Mouse (Mus musculus) midbrain, postnatal 0 days (tissue): Measurements from ENCODE around the gene Nubp1. TPM values are rescaled to one million over a fixed set of nuclear protein-coding genes. Genes with fewer than 3 reads are reported as not detected.

ENCODE experiments used
- ATAC-seq: fragments of 200-750 bp; cut with Nextera tagmentation; 2 replicates; pipeline ENCODE4 v1.8.0; 2017; ENCODE audit warnings: moderate number of reproducible peaks, mild to moderate bottlenecking, moderate TSS enrichment, moderate library complexity; ENCODE audit not compliant: low FRiP score
- DNase-seq: peaks from one replicate; pipeline ENCODE4 v3.0.0-alpha.2; 2015; ENCODE audit warnings: low spot score
- H3K27ac ChIP-seq: fragments of 300-500 bp; sonication (generic); 2 replicates; pipeline ENCODE4 v1.5.1; 2014; ENCODE audit warnings: low read depth, mild to moderate bottlenecking, low read length, mixed read lengths
- H3K27me3 ChIP-seq: fragments of 300-500 bp; sonication (generic); 2 replicates; pipeline ENCODE4 v1.6.1; 2014; ENCODE audit warnings: low read length, control low read depth, mixed read lengths; ENCODE audit not compliant: insufficient read depth
- H3K36me3 ChIP-seq: fragments of 300-500 bp; sonication (generic); 2 replicates; pipeline ENCODE4 v1.6.1; 2014; ENCODE audit warnings: low read length, control low read depth, mixed read lengths; ENCODE audit not compliant: insufficient read depth
- H3K4me1 ChIP-seq: fragments of 300-500 bp; sonication (generic); 2 replicates; pipeline ENCODE4 v1.6.1; 2014; ENCODE audit warnings: mild to moderate bottlenecking, control low read depth, antibody characterized with exemption, low read length, mixed read lengths; ENCODE audit not compliant: insufficient read depth
- H3K4me2 ChIP-seq: fragments of 300-500 bp; sonication (generic); 2 replicates; pipeline ENCODE4 v1.6.1; 2014; ENCODE audit warnings: low read depth, mild to moderate bottlenecking, low read length, mixed read lengths; ENCODE audit not compliant: poor library complexity, severe bottlenecking
- H3K4me3 ChIP-seq: fragments of 300-500 bp; sonication (generic); 2 replicates; pipeline ENCODE4 v1.5.1; 2014; ENCODE audit warnings: low read depth, mild to moderate bottlenecking, low read length, moderate library complexity
- H3K9ac ChIP-seq: fragments of 300-500 bp; sonication (generic); replicated peaks from 2 replicates; pipeline ENCODE4 v1.6.1; 2014; ENCODE audit warnings: mild to moderate bottlenecking, low read length, moderate library complexity, mixed read lengths; ENCODE audit not compliant: poor library complexity, severe bottlenecking
- H3K9me3 ChIP-seq: fragments of 300-500 bp; sonication (generic); 2 replicates; pipeline ENCODE4 v1.6.1; 2016; ENCODE audit warnings: low read length, control low read depth
- CTCF ChIP-seq: IDR thresholded peaks from 2 replicates; pipeline ENCODE4 v1.5.1; 2016; ENCODE audit warnings: antibody characterized with exemption, mild to moderate bottlenecking
- WGBS: fragments of 180-500 bp; shearing (Covaris S2); extraction: QIAGEN DNeasy Blood & Tissue Kit; methylation state at CpG from one replicate; pipeline ENCODE4 v1.1.7; 2014; 5-methylcytosine and 5-hydroxymethylcytosine counted together
- polyA plus RNA-seq: library from polyadenylated mRNA; unstranded; fragments of >200 nt; fragmentation: Nextera tagmentation; extraction: Ambion mirVana; gene quantifications from 2 replicates; pipeline ENCODE4 v1.2.1, GENCODE M21; 2015
- total RNA-seq: library from RNA; depleted of rRNA; stranded (reverse); fragments of >200 nt; gene quantifications from 2 replicates; pipeline ENCODE4 v1.2.3, GENCODE M21; 2014

Gene Nubp1
- total and polyA plus RNA-seq, 2 experiments from 2014 or later = 33.0 to 36.1 TPM

- H3K4me1 ChIP-seq = peaks cover 10% of the 10 kb centered on the region; the same call in 1 of the 2 replicates
- no peak for ATAC-seq
- no peak overlapping the region for H3K4me2 ChIP-seq
These were observed 32.0 kb downstream of the Nubp1 start for GRCm38 (mm10) chr16:10443723-10444122.

GRCm38 (mm10) chr16:10446573-10447263 is 35.0 kb downstream of the Nubp1 start:
- no peaks in the 10 kb centered on the region for H3K9me3 ChIP-seq
- TF ChIP-seq CTCF = no peak
- ATAC-seq = peak; percentile 73
- peak overlapping the region; percentile 72 for H3K4me2 ChIP-seq
- peaks cover 10% of the 10 kb centered on the region; the same call in 1 of the 2 replicates for H3K4me1 ChIP-seq
- no peaks in the 10 kb centered on the region for H3K36me3 ChIP-seq
- H3K4me3 ChIP-seq = peak overlapping the region; percentile 66
- peak overlapping the region; percentile 83 for H3K27ac ChIP-seq
- peak; percentile 32 for DNase-seq
- 11% methylated on average over 13 of the region's 13 CpGs for WGBS
- peak overlapping the region; percentile 89 for H3K9ac ChIP-seq
- no peaks in the 10 kb centered on the region for H3K27me3 ChIP-seq

More at GRCm38 (mm10) chr16:10443723-10444122, 32.0 kb downstream of the Nubp1 start:
- Histone ChIP-seq H3K4me3 (no peak overlapping the region), H3K36me3 (0 out of 2 replicates have a peak, but pooled peaks cover under 1% of the 10 kb centered on the region), H3K27ac (no peak overlapping the region), H3K9ac (no peak overlapping the region), H3K27me3 (no peaks in the 10 kb centered on the region), H3K9me3 (no peaks in the 10 kb centered on the region)
- peak; percentile 8 for DNase-seq
- no peak for TF ChIP-seq CTCF

GRCm38 (mm10) chr16:10447264-10447594 is 35.5 kb downstream of the Nubp1 start, which contains the start of gene Tvp23a:
Gene Tvp23a (minus strand): TSS chr16:10447362.
- Histone ChIP-seq H3K27ac (peak within 1 kb of the TSS; percentile 83), H3K9me3 (no peaks in the 10 kb centered on the region), H3K4me2 (peak within 1 kb of the TSS; percentile 72), H3K27me3 (no peaks in the 10 kb centered on the region), H3K4me1 (peaks cover 10% of the 10 kb centered on the region; the same call in 1 of the 2 replicates), H3K36me3 (no peaks in the 10 kb centered on the region), H3K9ac (peak within 1 kb of the TSS; percentile 89), H3K4me3 (peak within 1 kb of the TSS; percentile 66)
- peak; percentile 28 for TF ChIP-seq CTCF
- WGBS = 1% methylated on average over 12 of the region's 12 CpGs
- ATAC-seq (peak; percentile 96), DNase-seq (peak; percentile 92)

DNA sequence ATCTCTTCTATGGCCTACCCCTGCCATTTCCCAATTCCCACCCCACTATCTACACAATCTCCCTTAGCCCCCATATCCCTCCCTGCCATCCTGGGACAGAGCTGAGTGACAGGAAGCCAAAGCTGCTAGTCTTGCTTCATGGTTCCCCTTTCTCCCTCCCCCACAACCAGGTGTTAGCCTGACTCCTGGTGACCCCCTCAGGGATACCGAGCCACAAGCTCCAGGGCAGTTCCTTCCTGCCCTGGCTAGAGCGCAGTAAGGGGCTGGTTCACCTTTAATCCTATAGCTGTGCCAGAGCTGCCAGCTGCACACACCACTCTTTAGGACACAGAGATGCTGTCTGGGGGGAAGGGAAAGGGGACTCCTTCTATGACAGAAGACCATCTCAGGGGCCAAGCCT is 36.0 kb downstream of the Nubp1 start:
- Histone ChIP-seq H3K4me2 (peak overlapping the region; percentile 72), H3K27me3 (no peaks in the 10 kb centered on the region), H3K27ac (peak overlapping the region; percentile 69), H3K4me3 (peak overlapping the region; percentile 66), H3K36me3 (no peaks in the 10 kb centered on the region), H3K9me3 (no peaks in the 10 kb centered on the region), H3K4me1 (peaks cover 6% of the 10 kb centered on the region; the same call in 1 of the 2 replicates), H3K9ac (peak overlapping the region; percentile 89)
- no peak for TF ChIP-seq CTCF
- 57% methylated on average over 2 of the region's 2 CpGs for WGBS
- DNase-seq = no peak
- no peak for ATAC-seq

DNA sequence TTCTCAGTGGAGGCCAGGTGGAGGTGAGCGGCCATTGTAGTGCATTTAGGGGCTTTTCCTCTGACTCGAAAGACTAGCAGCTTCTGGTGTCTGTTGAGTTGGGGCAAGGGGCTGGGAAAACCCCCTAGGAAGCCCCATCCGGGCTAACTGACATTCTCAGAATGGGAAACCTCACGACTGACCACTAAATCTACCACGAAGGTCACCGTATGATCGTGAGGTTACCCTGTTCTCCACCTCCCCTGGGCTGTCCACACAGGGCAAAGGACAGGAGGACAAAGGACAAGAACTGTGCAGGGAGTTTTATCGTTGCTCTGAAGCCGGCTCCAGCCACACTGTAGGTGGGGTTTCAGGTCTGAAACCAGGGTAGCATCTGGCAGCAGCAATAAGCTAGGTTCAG is 37.2 kb downstream of the Nubp1 start:
- H3K9ac ChIP-seq = no peak overlapping the region
- no peaks in the 10 kb centered on the region for H3K27me3 ChIP-seq
- H3K4me1 ChIP-seq = peaks cover 6% of the 10 kb centered on the region; the same call in 1 of the 2 replicates
- no peaks in the 10 kb centered on the region for H3K9me3 ChIP-seq
- DNase-seq (no peak), ATAC-seq (no peak)
- WGBS = 90% methylated on average over 9 of the region's 9 CpGs
- TF ChIP-seq CTCF = no peak
- no peak overlapping the region for H3K27ac ChIP-seq
- no peaks in the 10 kb centered on the region for H3K36me3 ChIP-seq
- no peak overlapping the region for H3K4me3 ChIP-seq
- H3K4me2 ChIP-seq = no peak overlapping the region

DNA sequence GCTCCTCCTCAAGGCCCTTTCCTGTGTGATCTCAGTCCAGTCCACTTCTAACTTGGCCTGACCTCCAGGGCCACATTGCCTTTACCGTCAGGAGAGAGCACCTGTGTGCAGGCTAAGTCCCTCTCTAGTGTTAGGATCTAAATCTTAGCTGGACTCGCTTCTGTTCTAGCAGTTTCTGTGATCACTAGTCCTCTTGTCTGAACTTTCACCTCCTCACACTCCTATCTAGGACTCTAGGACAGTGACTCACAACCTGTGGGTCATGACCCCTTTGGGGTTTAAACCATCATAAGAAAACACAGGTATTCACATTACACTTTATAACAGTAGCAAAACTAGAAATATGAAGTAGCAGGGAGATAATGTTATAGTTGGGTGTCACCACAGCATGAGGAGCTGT is 40.2 kb downstream of the Nubp1 start:
- Histone ChIP-seq H3K4me3 (no peak overlapping the region), H3K9me3 (no peaks in the 10 kb centered on the region), H3K27ac (no peak overlapping the region), H3K36me3 (no peaks in the 10 kb centered on the region), H3K9ac (no peak overlapping the region), H3K4me2 (no peak overlapping the region), H3K27me3 (no peaks in the 10 kb centered on the region), H3K4me1 (peaks cover 6% of the 10 kb centered on the region; the same call in 1 of the 2 replicates)
- ATAC-seq = no peak
- TF ChIP-seq CTCF = no peak
- 80% methylated on average over 2 of the region's 2 CpGs for WGBS
- no peak for DNase-seq
